Mouse (Mus musculus) adrenal gland, postnatal 4 days (tissue): ENCODE results near the gene Alms1. TPM values are rescaled to one million over a fixed set of nuclear protein-coding genes. Genes with fewer than 3 reads are reported as not detected.
"Not testable (repeated sequence)": the region's sequence is repeated elsewhere in the genome, so short reads cannot be mapped to it uniquely, and the experiment has no call there.

ENCODE experiments used
- DNase-seq, 2 experiments: peaks; one replicate each; pipeline ENCODE4 v3.0.0; 2021 to 2022; ENCODE audit warnings: low spot score in 2 of 2, mixed read lengths in 2 of 2
- microRNA-seq: library from miRNA; unstranded; fragments of <30 nt; microRNA quantifications from one replicate; pipeline ENCODE4 v1.2.0, GENCODE M21; 2021
- total RNA-seq, 2 experiments: library from RNA; stranded (reverse); gene quantifications; 2 replicates each; pipeline ENCODE4 v1.2.3; 2021

The Alms1 gene
- total RNA-seq, 2 experiments from 2014 or later = 13.3 to 13.9 TPM

GRCm38 (mm10) chr6:85713105-85713504, 125.8 kb downstream of the Alms1 start, which contains the start of gene Nat8f7:
Gene Nat8f7, minus strand, starts transcription at chr6:85713205.
- not testable (repeated sequence) for DNase-seq

Small RNA genes lying within 50 kb of the gene (microRNA-seq; reads per million reads assigned to microRNA genes)
- not detected for gene Gm27317

Other genes with a start within 250 kb of the Alms1 start
- 10 to 100 TPM; 39.4 to 41.1 TPM for gene Rab11fip5, start 212.9 kb upstream of the Alms1 start, total RNA-seq
- not detected for gene Noto, start 163.6 kb upstream of the Alms1 start, total RNA-seq
- 10 to 100 TPM; 39.3 to 43.5 TPM for gene Smyd5, start 155.5 kb upstream of the Alms1 start, total RNA-seq
- 100 to 1,000 TPM; 238 to 245 TPM for gene Cct7, start 136.0 kb upstream of the Alms1 start, total RNA-seq
- 10 to 100 TPM; 14.8 to 17.4 TPM for gene Pradc1, start 135.6 kb upstream of the Alms1 start, total RNA-seq
- gene Fbxo41, start 84.5 kb upstream of the Alms1 start, total RNA-seq = 1 to 10 TPM; 2.2 to 2.5 TPM
- under 1 TPM in 1 of 2 experiments, not detected in 1; 0.20 TPM for gene Egr4, start 73.9 kb upstream of the Alms1 start, total RNA-seq
- gene Nat8f7, start 125.7 kb downstream of the Alms1 start, total RNA-seq = 1 to 10 TPM in 1 of 2 experiments, under 1 TPM in 1; 0.67 to 1.0 TPM
- gene Nat8f3, start 178.2 kb downstream of the Alms1 start, total RNA-seq = under 1 TPM; 0.23 to 0.39 TPM
- under 1 TPM; 0.28 to 0.45 TPM for gene Nat8f6, start 233.4 kb downstream of the Alms1 start, total RNA-seq
- 1 to 10 TPM in 1 of 2 experiments, under 1 TPM in 1; 0.31 to 1.0 TPM for gene Nat8f5, start 233.4 kb downstream of the Alms1 start, total RNA-seq
- gene Nat8, start 244.6 kb downstream of the Alms1 start, total RNA-seq = 1 to 10 TPM in 1 of 2 experiments, under 1 TPM in 1; 0.85 to 1.6 TPM